Mouse (Mus musculus): ENCODE data around the gene Cdkal1. TPM values are rescaled to one million over a fixed set of nuclear protein-coding genes. Genes with fewer than 3 reads are reported as not detected.

Gene Cdkal1
- total and polyA plus RNA-seq, 3 experiments, result 8.7 to 13.7 (median 9.5) TPM

DNA sequence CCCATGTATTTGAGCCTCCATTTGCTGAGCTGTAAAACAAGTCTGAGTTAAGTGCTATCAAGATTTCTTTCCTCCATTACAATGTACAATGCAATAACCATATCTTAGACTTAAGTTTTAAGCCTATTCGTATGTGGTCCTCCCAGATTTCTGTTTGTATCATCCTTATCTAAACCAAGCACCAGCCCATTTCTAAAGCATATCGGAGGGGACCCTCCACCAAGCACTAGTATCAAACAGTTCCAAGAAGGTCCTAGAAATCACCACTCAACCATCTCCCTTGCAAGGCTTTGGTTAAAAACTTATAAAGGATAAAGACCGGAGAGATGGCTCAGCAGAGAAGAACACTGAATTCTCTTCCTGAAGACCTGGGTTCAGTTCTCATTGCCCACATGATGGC lies 47.1 kb downstream of the Cdkal1 start:
- in situ Hi-C loops (cut with MboI; ENCODE audit: low pct_ligation_motif_present, low pct_unique_long_range_greater_than_20kb, low sequenced_read_pairs) (no loop called here), dilution Hi-C loops (cut with MboI; ENCODE audit: extremely low pct_ligation_motif_present, extremely low pct_unique_long_range_greater_than_20kb, low sequenced_read_pairs) (no loop called here)
- Histone ChIP-seq H3K4me3 (replicated peaks in 1 of 3; ENCODE audit: low read depth in 2 of 3, low read length in 2 of 3, poor library complexity in 1 of 3) (no peak overlapping the region), H3K4me1 (ENCODE audit: control insufficient read depth in 1 of 2, insufficient read depth in 2 of 2) (peaks cover 4 to 16% of the 10 kb centered on the region in 2 experiments; a peak in 3 of 4 replicates), H3K9me3 (replicated peaks; ENCODE audit: low read length) (no peaks in the 10 kb centered on the region), H3K4me2 (ENCODE audit: insufficient read depth, low read depth, poor library complexity, severe bottlenecking) (no peak overlapping the region), H3K79me2 (replicated peaks; ENCODE audit: control insufficient read depth, extremely low read depth, insufficient read depth, poor library complexity, severe bottlenecking) (no peaks in the 10 kb centered on the region; the same call in 1 of the 2 replicates), H3K9ac (ENCODE audit: insufficient read depth, low read depth) (no peak overlapping the region), H3K27ac (ENCODE audit: insufficient read depth, low read depth) (no peak overlapping the region), H3K36me3 (replicated peaks in 1 of 2; ENCODE audit: control insufficient read depth in 1 of 2, insufficient read depth in 1 of 2, low read length in 1 of 2) (peaks cover 0 to 14% of the 10 kb centered on the region in 2 experiments), H3K27me3 (replicated peaks) (no peaks in the 10 kb centered on the region)
- DNase-seq (ENCODE audit: extremely low read depth), result no peak
- TF ChIP-seq ZKSCAN1 (IDR thresholded peaks at IDR 0.05; ENCODE audit: borderline replicate concordance, low read depth, low read length) (no peak), ETS1 (conservative IDR thresholded peaks at IDR 0.05; ENCODE audit: low read depth, low read length) (no peak), ZMIZ1 (IDR thresholded peaks at IDR 0.05; ENCODE audit: low read depth, low read length) (no peak), USF1 (IDR thresholded peaks at IDR 0.05; ENCODE audit: low read depth, low read length) (no peak), MYC (IDR thresholded peaks at IDR 0.05; ENCODE audit: low read depth, low read length) (no peak), RAD21 (IDR thresholded peaks at IDR 0.05; ENCODE audit: low read depth, low read length) (no peak), KAT2A (IDR thresholded peaks at IDR 0.05; ENCODE audit: insufficient replicate concordance, low read length) (no peak), ZC3H11A (IDR thresholded peaks at IDR 0.05; ENCODE audit: low read depth, low read length) (no peak), ZNF384 (IDR thresholded peaks at IDR 0.05; ENCODE audit: low read depth, low read length) (no peak), NRF1 (IDR thresholded peaks at IDR 0.05; ENCODE audit: low read depth, low read length) (no peak), JUND (conservative IDR thresholded peaks at IDR 0.05; ENCODE audit: low read depth, low read length) (no peak)

DNA sequence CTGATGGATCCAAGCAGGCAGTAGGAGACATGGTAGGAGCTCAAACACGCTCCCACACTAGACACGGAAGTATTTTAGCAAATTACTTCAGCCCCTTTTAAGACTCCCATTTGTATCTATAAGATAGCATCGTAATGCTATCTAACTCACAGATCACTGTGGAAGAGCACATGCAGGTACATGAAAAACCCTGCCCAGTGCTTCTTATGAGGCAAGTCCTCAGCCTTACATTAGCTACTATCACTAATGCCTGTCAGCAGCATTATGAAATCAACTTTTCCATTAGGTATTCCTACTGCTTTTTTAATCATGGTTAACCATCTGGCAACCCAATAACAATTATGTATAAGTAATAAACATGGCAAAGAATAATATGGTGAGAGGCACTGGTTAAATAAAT lies 47.5 kb downstream of the Cdkal1 start:
- H3K4me2 ChIP-seq (ENCODE audit: insufficient read depth, low read depth, poor library complexity, severe bottlenecking), result no peak overlapping the region

DNA sequence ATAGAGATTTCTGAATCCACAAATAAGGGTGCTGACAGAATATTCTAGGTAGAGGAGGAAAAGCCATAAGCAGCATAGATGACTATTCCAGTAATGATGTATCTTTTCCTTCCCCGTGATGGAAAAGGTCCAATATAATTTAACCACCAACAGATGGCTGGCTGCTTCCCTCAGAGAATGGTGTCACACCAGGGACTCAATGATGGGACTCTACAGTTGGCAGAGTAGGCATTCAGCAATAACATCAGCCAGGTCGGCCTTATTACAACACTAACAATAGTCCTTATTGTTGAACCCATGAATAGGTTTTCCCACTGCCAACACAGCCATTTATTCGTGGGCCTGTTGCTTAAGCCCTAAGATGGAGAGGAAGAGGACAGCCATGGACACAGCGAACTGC lies 48.6 kb downstream of the Cdkal1 start:
- TF ChIP-seq SIN3A (IDR thresholded peaks at IDR 0.05; ENCODE audit: low read length), result no peak
- no peak for TF ChIP-seq TBP (conservative IDR thresholded peaks at IDR 0.05; ENCODE audit: low read depth, low read length)
- TF ChIP-seq MAFK (IDR thresholded peaks at IDR 0.05; ENCODE audit: insufficient replicate concordance, low read length), result no peak
- no peak for TF ChIP-seq MXI1 (IDR thresholded peaks at IDR 0.05; ENCODE audit: low read depth, low read length)
- no peak for TF ChIP-seq ZC3H11A (IDR thresholded peaks at IDR 0.05; ENCODE audit: low read depth, low read length)
- TF ChIP-seq MAZ (IDR thresholded peaks at IDR 0.05; ENCODE audit: low read depth, low read length), result no peak
- no peak for TF ChIP-seq E2F4 (IDR thresholded peaks at IDR 0.05; ENCODE audit: insufficient replicate concordance, low read depth, low read length)
- no peak for TF ChIP-seq TCF12 (IDR thresholded peaks at IDR 0.05; ENCODE audit: low read depth, low read length)
- no peak for TF ChIP-seq CHD2 (IDR thresholded peaks at IDR 0.05; ENCODE audit: low read length)
- TF ChIP-seq UBTF (IDR thresholded peaks at IDR 0.05; ENCODE audit: low read depth, low read length), result no peak
- TF ChIP-seq MAX (IDR thresholded peaks at IDR 0.05; ENCODE audit: low read length), result no peak
- no peak for TF ChIP-seq KAT2A (IDR thresholded peaks at IDR 0.05; ENCODE audit: insufficient replicate concordance, low read length)
- TF ChIP-seq MYC (IDR thresholded peaks at IDR 0.05; ENCODE audit: low read depth, low read length), result no peak
- no peaks in the 10 kb centered on the region for H3K27me3 ChIP-seq (replicated peaks)
- H3K79me2 ChIP-seq (replicated peaks; ENCODE audit: control insufficient read depth, extremely low read depth, insufficient read depth, poor library complexity, severe bottlenecking), result no peaks in the 10 kb centered on the region; the same call in 1 of the 2 replicates
- H3K27ac ChIP-seq (ENCODE audit: insufficient read depth, low read depth), result no peak overlapping the region
- H3K36me3 ChIP-seq (replicated peaks in 1 of 2; ENCODE audit: control insufficient read depth in 1 of 2, insufficient read depth in 1 of 2, low read length in 1 of 2), result peaks cover 0 to 16% of the 10 kb centered on the region in 2 experiments
- peaks cover 4 to 16% of the 10 kb centered on the region in 2 experiments; a peak in 3 of 4 replicates for H3K4me1 ChIP-seq (ENCODE audit: control insufficient read depth in 1 of 2, insufficient read depth in 2 of 2)
- no peak for DNase-seq (ENCODE audit: extremely low read depth)
- H3K4me3 ChIP-seq (replicated peaks in 1 of 3; ENCODE audit: low read depth in 2 of 3, low read length in 2 of 3, poor library complexity in 1 of 3), result no peak overlapping the region
- dilution Hi-C loops (cut with MboI; ENCODE audit: extremely low pct_ligation_motif_present, extremely low pct_unique_long_range_greater_than_20kb, low sequenced_read_pairs) (no loop called here), in situ Hi-C loops (cut with MboI; ENCODE audit: low pct_ligation_motif_present, low pct_unique_long_range_greater_than_20kb, low sequenced_read_pairs) (no loop called here)
- H3K9ac ChIP-seq (ENCODE audit: insufficient read depth, low read depth), result no peak overlapping the region
- H3K4me2 ChIP-seq (ENCODE audit: insufficient read depth, low read depth, poor library complexity, severe bottlenecking), result no peak overlapping the region
- H3K9me3 ChIP-seq (replicated peaks; ENCODE audit: low read length), result no peaks in the 10 kb centered on the region

More for the DNA sequence above, 47.5 kb downstream of the Cdkal1 start:
- in situ Hi-C loops (cut with MboI; ENCODE audit: low pct_ligation_motif_present, low pct_unique_long_range_greater_than_20kb, low sequenced_read_pairs) (no loop called here), dilution Hi-C loops (cut with MboI; ENCODE audit: extremely low pct_ligation_motif_present, extremely low pct_unique_long_range_greater_than_20kb, low sequenced_read_pairs) (no loop called here)
- Histone ChIP-seq H3K27me3 (replicated peaks) (no peaks in the 10 kb centered on the region), H3K9ac (ENCODE audit: insufficient read depth, low read depth) (no peak overlapping the region), H3K79me2 (replicated peaks; ENCODE audit: control insufficient read depth, extremely low read depth, insufficient read depth, poor library complexity, severe bottlenecking) (no peaks in the 10 kb centered on the region; the same call in 1 of the 2 replicates), H3K27ac (ENCODE audit: insufficient read depth, low read depth) (no peak overlapping the region), H3K36me3 (replicated peaks in 1 of 2; ENCODE audit: control insufficient read depth in 1 of 2, insufficient read depth in 1 of 2, low read length in 1 of 2) (peaks cover 0 to 14% of the 10 kb centered on the region in 2 experiments), H3K4me3 (replicated peaks in 1 of 3; ENCODE audit: low read depth in 2 of 3, low read length in 2 of 3, poor library complexity in 1 of 3) (no peak overlapping the region), H3K4me1 (ENCODE audit: control insufficient read depth in 1 of 2, insufficient read depth in 2 of 2) (peaks cover 4 to 16% of the 10 kb centered on the region in 2 experiments; a peak in 3 of 4 replicates), H3K9me3 (replicated peaks; ENCODE audit: low read length) (no peaks in the 10 kb centered on the region)
- TF ChIP-seq MAFK (IDR thresholded peaks at IDR 0.05; ENCODE audit: insufficient replicate concordance, low read length) (no peak), CHD1 (IDR thresholded peaks at IDR 0.05; ENCODE audit: low read depth, low read length) (no peak), ZKSCAN1 (IDR thresholded peaks at IDR 0.05; ENCODE audit: borderline replicate concordance, low read depth, low read length) (no peak)
- no peak for DNase-seq (ENCODE audit: extremely low read depth)
